Mouse (Mus musculus) cortical plate, adult 2 months (tissue): ENCODE data around the gene Mrto4. TPM values are rescaled to one million over a fixed set of nuclear protein-coding genes. Genes with fewer than 3 reads are reported as not detected.
A peak's percentile ranks its signal among the peaks of the same experiment; 100 is the strongest.
"Not testable (repeated sequence)": the region's sequence is repeated elsewhere in the genome, so short reads cannot be mapped to it uniquely, and the experiment has no call there.

ENCODE experiments used
- H3K27ac ChIP-seq: fragments of 200-500 bp; 2 replicates; pipeline ENCODE4 v1.5.1; 2012; ENCODE audit warnings: low read length, control low read depth, inconsistent platforms; ENCODE audit not compliant: insufficient read depth
- H3K4me1 ChIP-seq: fragments of 200-500 bp; 2 replicates; pipeline ENCODE4 v1.6.1; 2011; ENCODE audit warnings: low read length; ENCODE audit not compliant: control insufficient read depth, insufficient read depth
- H3K4me3 ChIP-seq: fragments of 200-500 bp; 2 replicates; pipeline ENCODE4 v1.5.1; 2011; ENCODE audit warnings: mild to moderate bottlenecking, low read length, control low read depth; ENCODE audit not compliant: insufficient read depth
- CTCF ChIP-seq: fragments of 200-500 bp; IDR thresholded peaks from 2 replicates; pipeline ENCODE4 v1.5.1; 2011; ENCODE audit warnings: mild to moderate bottlenecking, control low read depth, low read length; ENCODE audit not compliant: insufficient read depth; ENCODE audit errors: extremely low read depth
- POLR2A ChIP-seq: fragments of 200-500 bp; IDR thresholded peaks from 2 replicates; pipeline ENCODE4 v1.6.1; 2011; ENCODE audit warnings: mild to moderate bottlenecking, low read length, control low read depth; ENCODE audit not compliant: insufficient read depth; ENCODE audit errors: extremely low read depth
- polyA plus RNA-seq: library from polyadenylated mRNA; depleted of rRNA; stranded (reverse); fragments of >200 nt; gene quantifications from 2 replicates; pipeline ENCODE4 v1.2.3, GENCODE M21; 2012; rRNA removed

Gene Mrto4
- 53.2 and 53.9 TPM in 2 replicates for polyA plus RNA-seq

GRCm38 (mm10) chr4:139351931-139352711 is at the start of gene Mrto4, which contains the start of the genes Emc1 and Ubr4:
Mrto4 (minus strand) TSS chr4:139352576.
Emc1 (plus strand) TSS chr4:139352587.
Ubr4 (plus strand) TSS chr4:139352609.
- Histone ChIP-seq H3K4me1 (peaks cover 7% of the 10 kb centered on the region), H3K4me3 (peak within 1 kb of the TSS; percentile 65), H3K27ac (peak within 1 kb of the TSS; percentile 99)
- TF ChIP-seq CTCF, result no peak
- peak; percentile 64; the same call in 1 of the 2 replicates for TF ChIP-seq POLR2A

- TF ChIP-seq POLR2A (no peak), CTCF (no peak)
- no peak overlapping the region for H3K4me3 ChIP-seq
- H3K27ac ChIP-seq, result no peak overlapping the region
- no peaks in the 10 kb centered on the region for H3K4me1 ChIP-seq
These were observed 48.1 kb upstream of the Mrto4 start for GRCm38 (mm10) chr4:139400487-139400886.

- Histone ChIP-seq H3K4me1 (no peaks in the 10 kb centered on the region), H3K4me3 (no peak overlapping the region), H3K27ac (no peak overlapping the region)
- TF ChIP-seq POLR2A, result no peak
- no peak for TF ChIP-seq CTCF
These were observed 43.1 kb upstream of the Mrto4 start for GRCm38 (mm10) chr4:139395431-139395830.

- Histone ChIP-seq H3K27ac (no peak overlapping the region), H3K4me3 (no peak overlapping the region), H3K4me1 (peaks cover 7% of the 10 kb centered on the region)
- TF ChIP-seq CTCF (no peak), POLR2A (no peak)
These were observed 37.2 kb upstream of the Mrto4 start for GRCm38 (mm10) chr4:139389557-139389956.

GRCm38 (mm10) chr4:139386869-139387319 is 34.5 kb upstream of the Mrto4 start:
- Histone ChIP-seq H3K27ac (peak overlapping the region; percentile 25; the same call in 1 of the 2 replicates), H3K4me3 (no peak overlapping the region)
- no peak for TF ChIP-seq POLR2A
- no peak for TF ChIP-seq CTCF

GRCm38 (mm10) chr4:139385841-139386240 is 33.5 kb upstream of the Mrto4 start:
- H3K4me3 ChIP-seq, H3K27ac ChIP-seq: not testable (repeated sequence)
- H3K4me1 ChIP-seq, result peaks cover 10% of the 10 kb centered on the region

More at GRCm38 (mm10) chr4:139386869-139387319, 34.5 kb upstream of the Mrto4 start:
- H3K4me1 ChIP-seq, result peaks cover 9% of the 10 kb centered on the region

- TF ChIP-seq CTCF (no peak), POLR2A (no peak)
- Histone ChIP-seq H3K27ac (no peak overlapping the region), H3K4me3 (no peak overlapping the region; the same call in 1 of the 2 replicates), H3K4me1 (peaks cover 6% of the 10 kb centered on the region)
These were observed 29.9 kb upstream of the Mrto4 start for GRCm38 (mm10) chr4:139382231-139382630.

- peak overlapping the region; percentile 73; the same call in 1 of the 2 replicates for H3K4me3 ChIP-seq
These were observed 29.1 kb upstream of the Mrto4 start for GRCm38 (mm10) chr4:139381452-139381845.

GRCm38 (mm10) chr4:139380775-139381451 is 28.5 kb upstream of the Mrto4 start:
- no peak overlapping the region for H3K27ac ChIP-seq
- peaks cover 3% of the 10 kb centered on the region for H3K4me1 ChIP-seq
- H3K4me3 ChIP-seq, result peak overlapping the region; percentile 73
- TF ChIP-seq POLR2A (no peak), CTCF (no peak)

More at GRCm38 (mm10) chr4:139381452-139381845, 29.1 kb upstream of the Mrto4 start:
- Histone ChIP-seq H3K4me1 (peaks cover 3% of the 10 kb centered on the region), H3K27ac (no peak overlapping the region)
- no peak for TF ChIP-seq POLR2A
- TF ChIP-seq CTCF, result no peak
